Mouse (Mus musculus): ENCODE measurements around the gene Tnfrsf19. TPM values are rescaled to one million over a fixed set of nuclear protein-coding genes. Genes with fewer than 3 reads are reported as not detected.
A peak's percentile ranks its signal among the peaks of the same experiment; 100 is the strongest.

Tnfrsf19 gene
- polyA plus RNA-seq, 1 experiment from 2014 or later: 13.8 TPM

GRCm38 (mm10) chr14:61011621-61012174, 34.6 kb downstream of the Tnfrsf19 start:
- H3K4me3 ChIP-seq (replicated peaks; ENCODE audit: low read depth, low read length): no peak overlapping the region
- peak overlapping the region; percentile 6; the same call in 1 of the 2 replicates for H3K27ac ChIP-seq
- no peaks in the 10 kb centered on the region for H3K27me3 ChIP-seq (ENCODE audit: insufficient read depth, low read length)
- no peak overlapping the region for H3K9ac ChIP-seq (ENCODE audit: low read depth, low read length)
- no peaks in the 10 kb centered on the region for H3K36me3 ChIP-seq (ENCODE audit: insufficient read depth, low read length)
- no peak for TF ChIP-seq CTCF (IDR thresholded peaks at IDR 0.05; ENCODE audit: low read depth)
- DNase-seq (ENCODE audit: low spot score) (no peak), ATAC-seq (replicated peaks; ENCODE audit: low FRiP score, low read depth) (no peak)
- no peaks in the 10 kb centered on the region for H3K4me1 ChIP-seq (replicated peaks; ENCODE audit: insufficient read depth, low read length)
- no peak overlapping the region for H3K4me2 ChIP-seq (ENCODE audit: low read length)
- 95% methylated on average over 8 of the region's 8 CpGs for WGBS
- no peaks in the 10 kb centered on the region for H3K9me3 ChIP-seq (replicated peaks; ENCODE audit: low read length)

- 66% methylated on average over 17 of the region's 17 CpGs for WGBS
- no peaks in the 10 kb centered on the region for H3K36me3 ChIP-seq (ENCODE audit: insufficient read depth, low read length)
- H3K4me2 ChIP-seq (ENCODE audit: low read length): no peak overlapping the region
- no peaks in the 10 kb centered on the region for H3K9me3 ChIP-seq (replicated peaks; ENCODE audit: low read length)
- ATAC-seq (replicated peaks; ENCODE audit: low FRiP score, low read depth): no peak
- DNase-seq (ENCODE audit: low spot score): no peak
- no peaks in the 10 kb centered on the region for H3K4me1 ChIP-seq (replicated peaks; ENCODE audit: insufficient read depth, low read length)
- no peaks in the 10 kb centered on the region for H3K27me3 ChIP-seq (ENCODE audit: insufficient read depth, low read length)
- no peak for TF ChIP-seq CTCF (IDR thresholded peaks at IDR 0.05; ENCODE audit: low read depth)
- H3K4me3 ChIP-seq (replicated peaks; ENCODE audit: low read depth, low read length): no peak overlapping the region
- H3K27ac ChIP-seq: no peak overlapping the region
- no peak overlapping the region for H3K9ac ChIP-seq (ENCODE audit: low read depth, low read length)
Observed at GRCm38 (mm10) chr14:61005127-61005837, 41.0 kb downstream of the Tnfrsf19 start.

GRCm38 (mm10) chr14:61003676-61004075, 42.6 kb downstream of the Tnfrsf19 start:
- no peaks in the 10 kb centered on the region for H3K4me1 ChIP-seq (replicated peaks; ENCODE audit: insufficient read depth, low read length)
- no peak overlapping the region for H3K4me3 ChIP-seq (replicated peaks; ENCODE audit: low read depth, low read length)
- 78% methylated on average over 6 of the region's 6 CpGs for WGBS
- no peak for TF ChIP-seq CTCF (IDR thresholded peaks at IDR 0.05; ENCODE audit: low read depth)
- no peak overlapping the region for H3K27ac ChIP-seq
- ATAC-seq (replicated peaks; ENCODE audit: low FRiP score, low read depth): no peak
- no peaks in the 10 kb centered on the region for H3K27me3 ChIP-seq (ENCODE audit: insufficient read depth, low read length)
- DNase-seq (ENCODE audit: low spot score): no peak
- no peak overlapping the region for H3K4me2 ChIP-seq (ENCODE audit: low read length)
- no peak overlapping the region for H3K9ac ChIP-seq (ENCODE audit: low read depth, low read length)
- no peaks in the 10 kb centered on the region for H3K36me3 ChIP-seq (ENCODE audit: insufficient read depth, low read length)
- no peaks in the 10 kb centered on the region for H3K9me3 ChIP-seq (replicated peaks; ENCODE audit: low read length)

GRCm38 (mm10) chr14:61000072-61000471, 46.2 kb downstream of the Tnfrsf19 start:
- no peaks in the 10 kb centered on the region for H3K27me3 ChIP-seq (ENCODE audit: insufficient read depth, low read length)
- no peak for DNase-seq (ENCODE audit: low spot score)
- H3K9me3 ChIP-seq (replicated peaks; ENCODE audit: low read length): no peaks in the 10 kb centered on the region
- H3K4me1 ChIP-seq (replicated peaks; ENCODE audit: insufficient read depth, low read length): no peaks in the 10 kb centered on the region
- H3K36me3 ChIP-seq (ENCODE audit: insufficient read depth, low read length): no peaks in the 10 kb centered on the region
- no peak for ATAC-seq (replicated peaks; ENCODE audit: low FRiP score, low read depth)
- H3K27ac ChIP-seq: no peak overlapping the region
- 66% methylated on average over 5 of the region's 5 CpGs for WGBS
- no peak overlapping the region for H3K4me2 ChIP-seq (ENCODE audit: low read length)
- H3K4me3 ChIP-seq (replicated peaks; ENCODE audit: low read depth, low read length): no peak overlapping the region
- TF ChIP-seq CTCF (IDR thresholded peaks at IDR 0.05; ENCODE audit: low read depth): no peak
- no peak overlapping the region for H3K9ac ChIP-seq (ENCODE audit: low read depth, low read length)

- H3K36me3 ChIP-seq (ENCODE audit: insufficient read depth, low read length): no peaks in the 10 kb centered on the region
- H3K4me1 ChIP-seq (replicated peaks; ENCODE audit: insufficient read depth, low read length): no peaks in the 10 kb centered on the region
- no peak overlapping the region for H3K4me3 ChIP-seq (replicated peaks; ENCODE audit: low read depth, low read length)
- H3K27ac ChIP-seq: no peak overlapping the region
- H3K9me3 ChIP-seq (replicated peaks; ENCODE audit: low read length): no peaks in the 10 kb centered on the region
- no peak for DNase-seq (ENCODE audit: low spot score)
- no peak overlapping the region for H3K4me2 ChIP-seq (ENCODE audit: low read length)
- ATAC-seq (replicated peaks; ENCODE audit: low FRiP score, low read depth): no peak
- TF ChIP-seq CTCF (IDR thresholded peaks at IDR 0.05; ENCODE audit: low read depth): no peak
- H3K9ac ChIP-seq (ENCODE audit: low read depth, low read length): no peak overlapping the region
- WGBS: 58% methylated on average over 6 of the region's 6 CpGs
- H3K27me3 ChIP-seq (ENCODE audit: insufficient read depth, low read length): no peaks in the 10 kb centered on the region
Observed at GRCm38 (mm10) chr14:60996556-60996955, 49.7 kb downstream of the Tnfrsf19 start.

- 49% methylated on average over 10 of the region's 10 CpGs for WGBS
- Histone ChIP-seq H3K4me3 (replicated peaks; ENCODE audit: low read depth, low read length) (no peak overlapping the region), H3K36me3 (ENCODE audit: insufficient read depth, low read length) (no peaks in the 10 kb centered on the region), H3K9ac (ENCODE audit: low read depth, low read length) (no peak overlapping the region), H3K4me1 (replicated peaks; ENCODE audit: insufficient read depth, low read length) (no peaks in the 10 kb centered on the region), H3K27me3 (ENCODE audit: insufficient read depth, low read length) (no peaks in the 10 kb centered on the region), H3K9me3 (replicated peaks; ENCODE audit: low read length) (no peaks in the 10 kb centered on the region), H3K4me2 (ENCODE audit: low read length) (no peak overlapping the region), H3K27ac (no peak overlapping the region)
- ATAC-seq (replicated peaks; ENCODE audit: low FRiP score, low read depth): no peak
- DNase-seq (ENCODE audit: low spot score): peak; percentile 22
- TF ChIP-seq CTCF (IDR thresholded peaks at IDR 0.05; ENCODE audit: low read depth): no peak
Observed at GRCm38 (mm10) chr14:60993506-60993905, 52.8 kb downstream of the Tnfrsf19 start.

Measured in kidney, postnatal 0 days (tissue).